Mouse (Mus musculus): ENCODE measurements at regions not wholly inside any gene's neighbourhood (a gene's known extent, or its start where the extent isn't known, plus 50 kb on each side); places are given as distances from the start of the nearest gene placed in this dataset.

DNA sequence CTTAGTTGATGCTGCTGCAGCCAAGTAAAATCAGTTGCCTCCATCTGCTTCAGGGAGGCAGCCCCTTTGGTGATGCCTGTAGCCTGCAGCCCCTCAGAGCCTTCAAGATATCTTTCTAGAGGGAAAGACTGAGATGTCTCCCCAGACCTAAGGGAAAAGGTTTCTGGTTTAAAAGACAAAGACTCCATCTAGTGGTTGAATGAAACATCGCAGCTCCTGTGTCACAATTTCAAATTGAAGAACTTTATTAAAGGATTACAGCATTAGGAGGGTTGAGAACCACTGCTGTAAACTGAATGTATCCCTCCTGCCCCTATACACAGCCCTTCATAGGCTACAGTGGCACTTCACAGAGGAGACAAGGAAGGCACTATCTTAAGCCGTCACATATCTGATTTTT is 243.1 kb downstream of the Lmx1a start:
- TF ChIP-seq CTCF (IDR thresholded peaks at IDR 0.05; ENCODE audit: control insufficient read depth, insufficient read depth, low read length) (no peak), POLR2A (IDR thresholded peaks at IDR 0.05; ENCODE audit: borderline replicate concordance, control insufficient read depth, low read depth, low read length) (no peak)
